Mouse (Mus musculus) CH12F3 (cell line): ENCODE measurements around the gene Kcnk1.

Experiments
- in situ Hi-C: fragments of 300-500 bp; cut with MboI; formaldehyde crosslinking; loops from 2 replicates; pipeline ENCODE4 v1.14.3; 2020; ENCODE audit warnings: low sequenced_read_pairs

The Kcnk1 gene

GRCm38 (mm10) chr8:125996031-125996839, 1.3 kb downstream of the Kcnk1 start:
- in situ Hi-C loops, result no loop called here

- in situ Hi-C loops, result no loop called here
Observed at GRCm38 (mm10) chr8:125996980-125997379, 2.0 kb downstream of the Kcnk1 start.

GRCm38 (mm10) chr8:125997550-125997949, 2.6 kb downstream of the Kcnk1 start:
- in situ Hi-C loops, result no loop called here

- in situ Hi-C loops, result no loop called here
Observed at GRCm38 (mm10) chr8:125999842-126000395, 4.9 kb downstream of the Kcnk1 start.

- in situ Hi-C loops, result no loop called here
Observed at GRCm38 (mm10) chr8:126003546-126003945, 8.6 kb downstream of the Kcnk1 start.

- in situ Hi-C loops, result no loop called here
Observed at GRCm38 (mm10) chr8:126004953-126005352, 10.0 kb downstream of the Kcnk1 start.

GRCm38 (mm10) chr8:126006310-126006990, 11.5 kb downstream of the Kcnk1 start:
- in situ Hi-C loops, result no loop called here

GRCm38 (mm10) chr8:126007538-126008330, 12.8 kb downstream of the Kcnk1 start:
- in situ Hi-C loops, result no loop called here

- in situ Hi-C loops, result no loop called here
Observed at GRCm38 (mm10) chr8:126008945-126009344, 14.0 kb downstream of the Kcnk1 start.

- in situ Hi-C loops, result no loop called here
Observed at GRCm38 (mm10) chr8:126010900-126011299, 15.9 kb downstream of the Kcnk1 start.

- in situ Hi-C loops, result no loop called here
Observed at GRCm38 (mm10) chr8:126012334-126012733, 17.4 kb downstream of the Kcnk1 start.

- in situ Hi-C loops, result no loop called here
Observed at GRCm38 (mm10) chr8:126013646-126014045, 18.7 kb downstream of the Kcnk1 start.

- in situ Hi-C loops, result no loop called here
Observed at GRCm38 (mm10) chr8:126021932-126022331, 27.0 kb downstream of the Kcnk1 start.

GRCm38 (mm10) chr8:126023706-126024305, 28.8 kb downstream of the Kcnk1 start:
- in situ Hi-C loops, result no loop called here

- in situ Hi-C loops, result no loop called here
Observed at GRCm38 (mm10) chr8:126024891-126025290, 29.9 kb downstream of the Kcnk1 start.

- in situ Hi-C loops, result no loop called here
Observed at GRCm38 (mm10) chr8:126026121-126026520, 31.2 kb downstream of the Kcnk1 start.

GRCm38 (mm10) chr8:126026584-126026983, 31.6 kb downstream of the Kcnk1 start:
- in situ Hi-C loops, result no loop called here

- in situ Hi-C loops, result no loop called here
Observed at GRCm38 (mm10) chr8:126027486-126027885, 32.5 kb downstream of the Kcnk1 start.

GRCm38 (mm10) chr8:126028941-126029340, 34.0 kb downstream of the Kcnk1 start:
- in situ Hi-C loops, result no loop called here

- in situ Hi-C loops, result no loop called here
Observed at GRCm38 (mm10) chr8:126032776-126033175, 37.8 kb downstream of the Kcnk1 start.

GRCm38 (mm10) chr8:126035046-126035445, 40.1 kb downstream of the Kcnk1 start:
- in situ Hi-C loops, result no loop called here
